Mouse (Mus musculus): ENCODE data around the gene Rbm44. TPM values are rescaled to one million over a fixed set of nuclear protein-coding genes. Genes with fewer than 3 reads are reported as not detected.
A peak's percentile ranks its signal among the peaks of the same experiment; 100 is the strongest.

The Rbm44 gene
- total and polyA plus RNA-seq, 3 experiments: not detected

GRCm38 (mm10) chr1:91187315-91187714, 42.4 kb downstream of the Rbm44 start (continued):
- TF ChIP-seq POLR2AphosphoS5 (IDR thresholded peaks at IDR 0.05; ENCODE audit: borderline replicate concordance, low read depth, low read length) (no peak; the same call in 1 of the 2 replicates), MAX (IDR thresholded peaks at IDR 0.05; ENCODE audit: low read length) (no peak), HCFC1 (IDR thresholded peaks at IDR 0.05; ENCODE audit: low read depth, low read length) (0 out of 2 replicates have a peak, but pooled peaks have one; percentile 6), MYB (IDR thresholded peaks at IDR 0.05; ENCODE audit: low read depth, low read length) (no peak), BHLHE40 (IDR thresholded peaks at IDR 0.05; ENCODE audit: borderline replicate concordance, low read depth, low read length) (peak; percentile 85), ELF1 (IDR thresholded peaks at IDR 0.05; ENCODE audit: low read depth, low read length) (no peak)

GRCm38 (mm10) chr1:91187786-91188640, 43.1 kb downstream of the Rbm44 start:
- Histone ChIP-seq H3K4me1 (ENCODE audit: control insufficient read depth in 1 of 2, insufficient read depth in 2 of 2, low read length in 2 of 2) (peaks cover 18 to 27% of the 10 kb centered on the region in 2 experiments), H3K9me3 (replicated peaks; ENCODE audit: insufficient read depth, low read length) (no peaks in the 10 kb centered on the region), H3K9ac (ENCODE audit: control insufficient read depth, low read depth, low read length, poor library complexity, severe bottlenecking) (peak overlapping the region; percentile 63), H3K27ac (ENCODE audit: control insufficient read depth, low read depth, low read length) (peak overlapping the region; percentile 99), H3K27me3 (ENCODE audit: control insufficient read depth in 1 of 2, insufficient read depth in 2 of 2, low read length in 2 of 2) (no peaks in the 10 kb centered on the region), H3K4me3 (ENCODE audit: control insufficient read depth in 1 of 2, insufficient read depth in 1 of 2, low read depth in 2 of 2, low read length in 2 of 2) (peak overlapping the region; percentile 18 to 25), H3K36me3 (ENCODE audit: control insufficient read depth in 1 of 2, insufficient read depth in 2 of 2, low read length in 2 of 2) (peaks cover 0 to 19% of the 10 kb centered on the region in 2 experiments; a peak in 2 of 4 replicates), H3K79me2 (ENCODE audit: control insufficient read depth, insufficient read depth, low read length, poor library complexity) (no peaks in the 10 kb centered on the region)
- DNase-seq (ENCODE audit: low read depth, low spot score): peak; percentile 92
- peak; percentile 81 for TF ChIP-seq CHD1 (IDR thresholded peaks at IDR 0.05; ENCODE audit: low read depth, low read length)
- TF ChIP-seq ZMIZ1 (IDR thresholded peaks at IDR 0.05; ENCODE audit: low read depth, low read length): peak; percentile 66; the same call in 1 of the 2 replicates
- peak; percentile 40 to 55; a peak in 2 of 4 replicates for TF ChIP-seq POLR2A (IDR thresholded peaks at IDR 0.05; ENCODE audit: control insufficient read depth in 1 of 2, insufficient read depth in 1 of 2, low read depth in 1 of 2, low read length in 2 of 2, poor library complexity in 1 of 2)
- no peak for TF ChIP-seq NRF1 (IDR thresholded peaks at IDR 0.05; ENCODE audit: insufficient read depth, low read depth, low read length, poor library complexity, severe bottlenecking)
- TF ChIP-seq HCFC1 (IDR thresholded peaks at IDR 0.05; ENCODE audit: low read depth, low read length): 0 out of 2 replicates have a peak, but pooled peaks have one; percentile 20
- TF ChIP-seq ELF1 (IDR thresholded peaks at IDR 0.05; ENCODE audit: low read depth, low read length): no peak
- peak; percentile 88 for TF ChIP-seq MYB (IDR thresholded peaks at IDR 0.05; ENCODE audit: low read depth, low read length)
- TF ChIP-seq POLR2AphosphoS5 (IDR thresholded peaks at IDR 0.05; ENCODE audit: borderline replicate concordance, low read depth, low read length): no peak; the same call in 1 of the 2 replicates
- TF ChIP-seq MAX (IDR thresholded peaks at IDR 0.05; ENCODE audit: low read length): 0 out of 2 replicates have a peak, but pooled peaks have one; percentile 41
- 0 out of 2 replicates have a peak, but pooled peaks have one; percentile 19 for TF ChIP-seq CHD2 (IDR thresholded peaks at IDR 0.05; ENCODE audit: low read length)
- no peak for TF ChIP-seq CTCF (IDR thresholded peaks at IDR 0.05 in 2 of 3, conservative IDR thresholded peaks at IDR 0.05 in 1 of 3; ENCODE audit: control insufficient read depth in 1 of 3, insufficient read depth in 1 of 3, low read depth in 2 of 3, low read length in 3 of 3, poor library complexity in 1 of 3, severe bottlenecking in 1 of 3)
- 0 out of 2 replicates have a peak, but pooled peaks have one; percentile 29 for TF ChIP-seq MAZ (IDR thresholded peaks at IDR 0.05; ENCODE audit: low read depth, low read length)
- peak; percentile 84 for TF ChIP-seq TCF12 (IDR thresholded peaks at IDR 0.05; ENCODE audit: low read depth, low read length)
- peak; percentile 85 for TF ChIP-seq SIN3A (IDR thresholded peaks at IDR 0.05; ENCODE audit: low read length)
- no peak for TF ChIP-seq USF2 (IDR thresholded peaks at IDR 0.05; ENCODE audit: borderline replicate concordance in 1 of 2, insufficient read depth in 1 of 2, low read depth in 1 of 2, low read length in 2 of 2)
- peak; percentile 93 for TF ChIP-seq TAL1 (IDR thresholded peaks at IDR 0.05; ENCODE audit: low read length)
- TF ChIP-seq BHLHE40 (IDR thresholded peaks at IDR 0.05; ENCODE audit: borderline replicate concordance, low read depth, low read length): peak; percentile 75; the same call in 1 of the 2 replicates
- TF ChIP-seq RAD21 (IDR thresholded peaks at IDR 0.05; ENCODE audit: low read depth, low read length): no peak; the same call in 1 of the 2 replicates
- no peak; the same call in 1 of the 2 replicates for TF ChIP-seq E2F4 (IDR thresholded peaks at IDR 0.05; ENCODE audit: borderline replicate concordance, low read depth, low read length)
- TF ChIP-seq USF1 (IDR thresholded peaks at IDR 0.05; ENCODE audit: low read depth, low read length): no peak
- TF ChIP-seq TBP (IDR thresholded peaks at IDR 0.05; ENCODE audit: low read depth, low read length): peak; percentile 62
- TF ChIP-seq MEF2A (IDR thresholded peaks at IDR 0.05; ENCODE audit: extremely low read depth, insufficient replicate concordance, low read depth, low read length, poor library complexity, severe bottlenecking): 0 out of 2 replicates have a peak, but pooled peaks have one; percentile 7
- no peak for TF ChIP-seq ZNF384 (IDR thresholded peaks at IDR 0.05; ENCODE audit: low read depth, low read length)
- no peak for TF ChIP-seq ZC3H11A (IDR thresholded peaks at IDR 0.05; ENCODE audit: low read depth, low read length)
- TF ChIP-seq JUND (IDR thresholded peaks at IDR 0.05; ENCODE audit: low read depth, low read length): 0 out of 2 replicates have a peak, but pooled peaks have one; percentile 53
- peak; percentile 94 for TF ChIP-seq GATA1 (IDR thresholded peaks at IDR 0.05; ENCODE audit: low read depth, low read length)
- peak; percentile 71 for TF ChIP-seq ETS1 (IDR thresholded peaks at IDR 0.05; ENCODE audit: low read depth, low read length)
- 0 out of 2 replicates have a peak, but pooled peaks have one; percentile 4 for TF ChIP-seq KAT2A (conservative IDR thresholded peaks at IDR 0.05; ENCODE audit: low read depth, low read length)
- 0 out of 2 replicates have a peak, but pooled peaks have one; percentile 0 for TF ChIP-seq MAFK (IDR thresholded peaks at IDR 0.05; ENCODE audit: borderline replicate concordance, low read depth, low read length)
- peak; percentile 83 for TF ChIP-seq RCOR1 (IDR thresholded peaks at IDR 0.05; ENCODE audit: low read depth, low read length)
